Mouse (Mus musculus): ENCODE data around the gene Car11. TPM values are rescaled to one million over a fixed set of nuclear protein-coding genes. Genes with fewer than 3 reads are reported as not detected.

Car11 gene
- total RNA-seq, 2 experiments from 2014 or later: 168 to 172 TPM

DNA sequence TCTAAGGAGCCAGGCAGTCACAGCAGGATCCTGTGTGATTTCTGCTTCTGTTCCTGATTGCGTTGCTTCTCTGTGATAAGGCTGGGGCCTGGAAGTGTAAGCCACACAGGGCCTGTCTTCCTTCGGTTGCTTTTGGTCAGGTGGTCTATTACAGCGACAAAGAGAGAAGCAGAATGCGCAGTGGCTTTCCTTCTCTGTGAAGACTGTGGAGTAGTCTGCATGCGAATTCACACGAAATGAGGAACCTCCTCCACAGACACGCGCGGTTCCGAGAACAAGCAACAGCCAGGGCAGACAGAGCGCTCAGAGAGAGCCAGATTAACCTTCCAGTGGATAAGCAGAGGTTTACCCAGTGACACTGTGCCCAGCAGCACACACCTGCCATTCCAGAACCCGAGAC lies 41.7 kb downstream of the Car11 start:
- DNase-seq (ENCODE audit: low spot score in 2 of 2): peak in 1 of 2 experiments; percentile 56
- intact Hi-C loops (cut with DNase I): no loop called here

- intact Hi-C loops (cut with DNase I): no loop called here
- no peak for DNase-seq (ENCODE audit: low spot score in 2 of 2)
These were observed 42.1 kb downstream of the Car11 start for GRCm38 (mm10) chr7:45741777-45742176.

DNA sequence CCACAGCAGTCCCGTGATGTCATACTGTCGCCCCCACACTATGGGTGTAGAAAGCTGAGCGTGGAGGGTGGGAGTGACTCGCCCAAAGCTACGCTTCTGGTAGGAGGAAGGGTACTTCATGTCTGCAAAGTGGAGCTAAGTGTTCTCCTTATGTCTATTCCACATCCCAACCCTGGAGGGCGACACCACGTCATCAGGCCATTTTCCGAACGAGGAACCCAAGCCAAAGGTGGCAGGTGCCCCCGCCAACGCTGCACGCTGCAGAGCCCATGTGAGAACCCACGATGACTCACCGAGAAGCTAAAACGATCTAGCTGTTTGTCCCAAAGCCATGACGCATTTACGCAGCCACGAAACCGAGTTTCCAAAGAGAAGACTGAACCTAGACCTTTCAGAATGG lies 42.7 kb downstream of the Car11 start:
- intact Hi-C loops (cut with DNase I): no loop called here

DNA sequence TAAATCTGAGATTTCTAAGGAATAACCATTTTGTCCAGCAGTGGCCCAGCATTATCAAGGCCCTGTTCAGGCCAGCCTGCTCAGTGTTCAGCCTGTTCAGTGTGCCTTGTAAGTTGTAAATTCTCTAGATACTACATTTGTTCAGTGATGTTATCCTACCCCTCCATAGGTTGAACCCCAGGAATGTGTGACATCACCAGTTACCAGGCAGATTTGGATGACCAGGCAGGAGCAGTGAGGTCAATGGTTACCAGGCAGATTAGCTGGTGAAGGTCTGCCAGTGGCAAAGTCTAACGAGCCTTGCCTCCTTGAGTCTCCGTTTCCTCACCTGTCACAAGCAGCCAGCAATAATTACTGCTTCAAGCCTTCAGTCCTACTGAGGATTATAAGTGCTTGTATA lies 44.7 kb downstream of the Car11 start:
- peak; percentile 82 to 94 for DNase-seq (ENCODE audit: low spot score in 2 of 2)
- intact Hi-C loops (cut with DNase I): no loop called here

More for the DNA sequence above, 42.7 kb downstream of the Car11 start:
- peak; percentile 73 to 91 for DNase-seq (ENCODE audit: low spot score in 2 of 2)

GRCm38 (mm10) chr7:45746518-45746917 lies 46.9 kb downstream of the Car11 start:
- intact Hi-C loops (cut with DNase I): no loop called here

GRCm38 (mm10) chr7:45747450-45747849 lies 47.8 kb downstream of the Car11 start:
- DNase-seq (ENCODE audit: low spot score in 2 of 2): no peak
- intact Hi-C loops (cut with DNase I): no loop called here

More at GRCm38 (mm10) chr7:45746518-45746917, 46.9 kb downstream of the Car11 start:
- DNase-seq (ENCODE audit: low spot score in 2 of 2): no peak

GRCm38 (mm10) chr7:45748110-45748509 lies 48.5 kb downstream of the Car11 start:
- intact Hi-C loops (cut with DNase I): no loop called here
- DNase-seq (ENCODE audit: low spot score in 2 of 2): no peak

DNA sequence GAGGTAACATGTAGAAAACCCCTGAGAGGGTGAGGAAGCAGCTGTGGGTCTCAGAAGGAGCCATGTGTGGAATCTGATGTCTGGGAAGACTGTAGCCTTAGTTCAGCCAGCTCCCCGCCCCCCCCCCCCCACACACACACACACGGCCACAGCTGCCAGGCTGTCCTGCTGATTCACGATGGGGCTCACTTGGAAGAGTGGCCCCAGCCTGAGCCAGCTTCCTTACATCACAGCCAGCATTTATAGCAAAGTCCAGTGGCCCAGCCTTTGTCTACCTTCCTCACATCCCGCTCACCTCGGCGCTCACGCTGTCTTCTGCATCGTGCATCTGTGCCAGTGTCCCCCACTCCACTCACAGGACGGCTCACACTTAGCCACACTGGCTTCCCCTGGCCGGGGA lies 49.8 kb downstream of the Car11 start:
- intact Hi-C loops (cut with DNase I): no loop called here
- no peak for DNase-seq (ENCODE audit: low spot score in 2 of 2)

- intact Hi-C loops (cut with DNase I): no loop called here
- no peak for DNase-seq (ENCODE audit: low spot score in 2 of 2)
These were observed 50.5 kb downstream of the Car11 start for GRCm38 (mm10) chr7:45750162-45750561.

Other genes starting within 250 kb of the Car11 start
- gene Ftl1, start 240.0 kb upstream of the Car11 start, total RNA-seq (2021): 100 to 1,000 TPM; 287 to 302 TPM
- gene Bax, start 232.9 kb upstream of the Car11 start, total RNA-seq (2021): 10 to 100 TPM; 75.0 to 81.0 TPM
- not detected for gene Tulp2, start 218.0 kb upstream of the Car11 start, total RNA-seq (2021)
- 1 to 10 TPM in 1 of 2 experiments, under 1 TPM in 1; 0.88 to 1.7 TPM for gene Gm45808, start 213.0 kb upstream of the Car11 start, total RNA-seq (2021)
- 1 to 10 TPM; 2.8 to 2.9 TPM for gene Dhdh, start 211.0 kb upstream of the Car11 start, total RNA-seq (2021)
- gene Nucb1, start 189.4 kb upstream of the Car11 start, total RNA-seq (2021): 100 to 1,000 TPM; 109 to 110 TPM
- gene Ppp1r15a, start 173.6 kb upstream of the Car11 start, total RNA-seq (2021): 10 to 100 TPM; 24.2 to 33.3 TPM
- gene Plekha4, start 173.5 kb upstream of the Car11 start, total RNA-seq (2021): 1 to 10 TPM; 1.0 to 2.4 TPM
- gene Hsd17b14, start 144.9 kb upstream of the Car11 start, total RNA-seq (2021): not detected
- 10 to 100 TPM; 22.6 to 25.2 TPM for gene Bcat2, start 129.7 kb upstream of the Car11 start, total RNA-seq (2021)
- not detected for gene Fgf21, start 84.4 kb upstream of the Car11 start, total RNA-seq (2021)
- not detected for gene Fut1, start 82.6 kb upstream of the Car11 start, total RNA-seq (2021)
- under 1 TPM in 1 of 2 experiments, not detected in 1; 0.26 TPM for gene Izumo1, start 78.0 kb upstream of the Car11 start, total RNA-seq (2021)
- gene Rasip1, start 72.4 kb upstream of the Car11 start, total RNA-seq (2021): 10 to 100 TPM; 11.2 to 11.3 TPM
- gene Mamstr, start 59.9 kb upstream of the Car11 start, total RNA-seq (2021): 1 to 10 TPM; 2.2 to 2.6 TPM
- gene Fut2, start 33.4 kb upstream of the Car11 start, total RNA-seq (2021): under 1 TPM; 0.19 to 0.46 TPM
- 1 to 10 TPM in 1 of 2 experiments, under 1 TPM in 1; 0.91 to 1.5 TPM for gene Ntn5, start 15.8 kb upstream of the Car11 start, total RNA-seq (2021)
- under 1 TPM; 0.20 to 0.30 TPM for gene Sec1, start 5.4 kb upstream of the Car11 start, total RNA-seq (2021)
- 10 to 100 TPM; 68.7 to 83.5 TPM for gene Dbp, start 5.2 kb downstream of the Car11 start, total RNA-seq (2021)
- 100 to 1,000 TPM; 369 to 389 TPM for gene Rpl18, start 15.6 kb downstream of the Car11 start, total RNA-seq (2021)
- gene Sphk2, start 18.2 kb downstream of the Car11 start, total RNA-seq (2021): 10 to 100 TPM; 28.8 to 32.7 TPM
- under 1 TPM; 0.24 to 0.34 TPM for gene Fam83e, start 21.4 kb downstream of the Car11 start, total RNA-seq (2021)
- gene Spaca4, start 26.0 kb downstream of the Car11 start, total RNA-seq (2021): not detected
- 100 to 1,000 TPM; 261 to 275 TPM for gene Lmtk3, start 83.9 kb downstream of the Car11 start, total RNA-seq (2021)
- 10 to 100 TPM in 1 of 2 experiments, 1 to 10 TPM in 1; 10.0 to 13.0 TPM for gene Sult2b1, start 84.8 kb downstream of the Car11 start, total RNA-seq (2021)
- gene Cyth2, start 114.7 kb downstream of the Car11 start, total RNA-seq (2021): 100 to 1,000 TPM; 227 to 229 TPM
- 1 to 10 TPM; 1.8 to 1.9 TPM for gene Kcnj14, start 124.9 kb downstream of the Car11 start, total RNA-seq (2021)
- gene Grwd1, start 131.1 kb downstream of the Car11 start, total RNA-seq (2021): 10 to 100 TPM; 21.0 to 22.2 TPM
- gene Kdelr1, start 172.9 kb downstream of the Car11 start, total RNA-seq (2021): 10 to 100 TPM; 87.1 to 98.6 TPM
- gene Grin2d, start 178.5 kb downstream of the Car11 start, total RNA-seq (2021): 10 to 100 TPM; 21.2 to 22.3 TPM
- gene Syngr4, start 196.9 kb downstream of the Car11 start, total RNA-seq (2021): under 1 TPM; 0.36 to 0.53 TPM
- gene Tmem143, start 197.1 kb downstream of the Car11 start, total RNA-seq (2021): 10 to 100 TPM; 22.1 to 25.7 TPM
- gene Emp3, start 221.6 kb downstream of the Car11 start, total RNA-seq (2021): 1 to 10 TPM; 5.3 to 5.6 TPM
- 1 to 10 TPM; 1.4 to 2.1 TPM for gene Ccdc114, start 224.2 kb downstream of the Car11 start, total RNA-seq (2021)

Measured in left cerebral cortex, postnatal 14 days (tissue).